Mouse (Mus musculus) left cerebral cortex, postnatal 14 days (tissue): Measurements from ENCODE around the gene Pth2. TPM values are rescaled to one million over a fixed set of nuclear protein-coding genes. Genes with fewer than 3 reads are reported as not detected.
"Not testable (repeated sequence)": the region's sequence is repeated elsewhere in the genome, so short reads cannot be mapped to it uniquely, and the experiment has no call there.

ENCODE experiments used
- DNase-seq, 2 experiments: peaks; one replicate each; pipeline ENCODE4 v3.0.0; 2021 to 2022; ENCODE audit warnings: low spot score in 2 of 2, mixed read lengths in 1 of 2
- intact Hi-C: fragments of 180-260 bp; cut with DNase I; formaldehyde crosslinking; loops from one replicate; pipeline ENCODE4 v1.15.1; 2025
- total RNA-seq, 2 experiments: library from RNA; stranded (reverse); gene quantifications; 2 replicates each; pipeline ENCODE4 v1.2.3; 2021

Pth2 gene
- total RNA-seq, 2 experiments from 2014 or later = not detected

GRCm38 (mm10) chr7:45151303-45151702 is 29.5 kb upstream of the Pth2 start:
- DNase-seq = no peak
- intact Hi-C loops = no loop called here

GRCm38 (mm10) chr7:45153052-45153451 is 27.7 kb upstream of the Pth2 start:
- DNase-seq, intact Hi-C loops: not testable (repeated sequence)

GRCm38 (mm10) chr7:45153586-45153985 is 27.2 kb upstream of the Pth2 start:
- intact Hi-C loops = no loop called here
- DNase-seq = no peak

- peak; percentile 97 to 98 for DNase-seq
- intact Hi-C loops = no loop called here
These were observed 26.5 kb upstream of the Pth2 start, which contains the start of the genes Pih1d1 and Aldh16a1 for GRCm38 (mm10) chr7:45154096-45154992. Gene Pih1d1, plus strand, starts transcription at chr7:45154303. Gene Aldh16a1, minus strand, starts transcription at chr7:45154584.

- intact Hi-C loops = no loop called here
- DNase-seq = peak; percentile 56 to 78
These were observed 25.7 kb upstream of the Pth2 start for GRCm38 (mm10) chr7:45154993-45155514.

- DNase-seq = no peak
- intact Hi-C loops = no loop called here
These were observed 25.2 kb upstream of the Pth2 start for GRCm38 (mm10) chr7:45155590-45155989.

GRCm38 (mm10) chr7:45156206-45156605 is 24.6 kb upstream of the Pth2 start:
- no peak for DNase-seq

GRCm38 (mm10) chr7:45157459-45157858 is 23.3 kb upstream of the Pth2 start:
- intact Hi-C loops = no loop called here
- DNase-seq = no peak

More at GRCm38 (mm10) chr7:45156206-45156605, 24.6 kb upstream of the Pth2 start:
- intact Hi-C loops = no loop called here

- intact Hi-C loops = no loop called here
- DNase-seq = no peak
These were observed 21.8 kb upstream of the Pth2 start for GRCm38 (mm10) chr7:45158991-45159390.

GRCm38 (mm10) chr7:45160316-45160800 is 20.4 kb upstream of the Pth2 start:
- no peak for DNase-seq
- intact Hi-C loops = no loop called here

- intact Hi-C loops = no loop called here
- DNase-seq = no peak
These were observed 19.9 kb upstream of the Pth2 start for GRCm38 (mm10) chr7:45160866-45161265.

GRCm38 (mm10) chr7:45161612-45162473 is 19.0 kb upstream of the Pth2 start:
- intact Hi-C loops = loop anchor here (2.0 kb wide), 2 partner anchors 37 to 137 kb away; no protein-coding TSS in a partner anchor
- DNase-seq = peak; percentile 94 to 95

- intact Hi-C loops = loop anchor here (2.0 kb wide), 2 partner anchors 36 to 136 kb away; no protein-coding TSS in a partner anchor
- no peak for DNase-seq
These were observed 18.2 kb upstream of the Pth2 start for GRCm38 (mm10) chr7:45162551-45162950.

- DNase-seq = no peak
- intact Hi-C loops = loop anchor here (2.0 kb wide), 2 partner anchors 36 to 136 kb away; no protein-coding TSS in a partner anchor
These were observed 17.7 kb upstream of the Pth2 start for GRCm38 (mm10) chr7:45162996-45163615.

GRCm38 (mm10) chr7:45163735-45164490 is 16.9 kb upstream of the Pth2 start, which contains the start of gene Slc17a7:
Gene Slc17a7, plus strand, starts transcription at chr7:45163949.
- intact Hi-C loops = loop anchor here (2.0 kb wide), 2 partner anchors 35 to 135 kb away; no protein-coding TSS in a partner anchor
- peak in 1 of 2 experiments; percentile 66 for DNase-seq

- no peak for DNase-seq
- intact Hi-C loops = loop anchor here (5.0 kb wide), 1 partner anchor 67 kb away; no protein-coding TSS in a partner anchor
These were observed 16.0 kb upstream of the Pth2 start for GRCm38 (mm10) chr7:45164833-45165232.

GRCm38 (mm10) chr7:45165701-45166100 is 15.1 kb upstream of the Pth2 start:
- DNase-seq = no peak
- intact Hi-C loops = loop anchor here (5.0 kb wide), 1 partner anchor 67 kb away; no protein-coding TSS in a partner anchor

GRCm38 (mm10) chr7:45166950-45167401 is 13.8 kb upstream of the Pth2 start:
- intact Hi-C loops = loop anchor here (5.0 kb wide), 1 partner anchor 65 kb away; no protein-coding TSS in a partner anchor
- peak; percentile 64 to 65 for DNase-seq
